Mouse (Mus musculus) urinary bladder, postnatal 4 days (tissue): ENCODE data around the gene Plxnb1.

Source experiments
- DNase-seq, 2 experiments: peaks; one replicate each; pipeline ENCODE4 v3.0.0; 2021 to 2022; ENCODE audit warnings: low spot score in 2 of 2

Gene Plxnb1

GRCm38 (mm10) chr9:109102541-109102940 is 7.4 kb downstream of the Plxnb1 start:
- DNase-seq = no peak

GRCm38 (mm10) chr9:109103250-109103649 is 8.1 kb downstream of the Plxnb1 start:
- no peak for DNase-seq

DNA sequence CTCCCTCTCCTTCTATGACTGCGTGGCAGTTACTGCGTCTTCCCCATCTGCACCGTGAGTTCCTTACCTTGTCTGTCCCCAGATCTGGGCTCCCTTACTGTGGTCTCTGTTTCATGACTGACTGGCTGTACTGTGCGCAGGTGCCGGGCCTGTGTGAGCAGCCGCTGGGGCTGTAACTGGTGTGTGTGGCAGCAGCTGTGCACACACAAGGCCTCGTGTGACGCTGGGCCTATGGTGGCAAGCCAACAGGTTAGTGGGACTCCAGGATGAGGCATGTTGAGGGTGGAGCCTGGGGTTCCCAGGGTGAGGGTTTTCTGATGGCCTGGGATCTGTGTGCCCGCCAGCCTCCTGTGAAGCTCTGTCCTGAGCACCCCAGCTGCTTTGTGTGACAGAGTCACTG is 8.9 kb downstream of the Plxnb1 start:
- DNase-seq = no peak

GRCm38 (mm10) chr9:109105011-109105410 is 9.8 kb downstream of the Plxnb1 start:
- no peak for DNase-seq

- DNase-seq = no peak
These were observed 10.5 kb downstream of the Plxnb1 start for GRCm38 (mm10) chr9:109105648-109106047.

- no peak for DNase-seq
These were observed 12.2 kb downstream of the Plxnb1 start for GRCm38 (mm10) chr9:109107341-109107740.

- DNase-seq = no peak
These were observed 15.1 kb downstream of the Plxnb1 start for GRCm38 (mm10) chr9:109110240-109110639.

GRCm38 (mm10) chr9:109111101-109111500 is 15.9 kb downstream of the Plxnb1 start:
- no peak for DNase-seq

GRCm38 (mm10) chr9:109111591-109111990 is 16.4 kb downstream of the Plxnb1 start:
- peak in 1 of 2 experiments; percentile 54 for DNase-seq

GRCm38 (mm10) chr9:109113331-109113730 is 18.1 kb downstream of the Plxnb1 start:
- DNase-seq = peak in 1 of 2 experiments; percentile 55

GRCm38 (mm10) chr9:109114276-109114675 is 19.1 kb downstream of the Plxnb1 start:
- DNase-seq = peak in 1 of 2 experiments; percentile 58

GRCm38 (mm10) chr9:109114871-109115270 is 19.7 kb downstream of the Plxnb1 start:
- peak in 1 of 2 experiments; percentile 56 for DNase-seq

DNA sequence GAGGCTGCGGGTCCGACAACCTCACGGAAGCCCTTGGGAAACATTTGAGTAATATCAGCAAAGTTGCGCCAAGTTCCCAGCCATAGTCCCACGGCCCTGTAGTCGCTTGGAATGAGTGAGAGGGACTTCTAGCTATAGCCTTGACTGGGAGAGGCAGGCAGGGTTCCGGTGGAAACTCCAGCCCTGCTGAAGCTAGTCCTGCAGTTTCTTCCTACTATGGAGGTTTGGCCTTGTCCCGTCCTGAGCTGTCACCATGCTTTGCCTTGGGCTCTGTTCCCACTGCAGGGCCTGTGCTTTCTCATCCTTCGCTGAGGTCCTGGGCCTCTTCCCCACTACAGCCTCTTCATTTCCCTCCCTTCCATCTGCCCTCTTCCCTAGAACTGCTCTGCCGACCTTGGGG is 21.0 kb downstream of the Plxnb1 start:
- DNase-seq = no peak

GRCm38 (mm10) chr9:109118106-109118505 is 22.9 kb downstream of the Plxnb1 start:
- peak in 1 of 2 experiments; percentile 17 for DNase-seq

DNA sequence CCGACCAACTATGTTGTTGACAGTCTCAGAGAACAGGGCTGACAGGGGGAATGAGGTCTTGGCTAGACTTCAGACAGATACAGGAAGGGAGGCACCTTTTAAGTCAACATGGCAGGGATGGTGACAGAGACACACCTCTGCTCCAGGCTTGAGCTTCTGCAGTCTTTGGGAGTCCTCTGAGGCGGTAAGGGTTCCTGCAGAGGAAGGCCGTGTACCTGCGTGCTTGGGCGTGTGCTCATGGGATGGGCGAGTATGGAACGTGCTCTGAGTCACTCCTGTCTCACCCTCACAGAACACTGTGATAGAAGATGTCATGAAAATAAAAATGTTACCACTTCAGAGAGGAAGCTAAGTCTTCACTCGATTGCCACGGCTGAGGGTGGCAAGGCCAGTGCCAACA is 24.4 kb downstream of the Plxnb1 start:
- DNase-seq = peak in 1 of 2 experiments; percentile 21

GRCm38 (mm10) chr9:109120956-109121355 is 25.8 kb downstream of the Plxnb1 start:
- no peak for DNase-seq

DNA sequence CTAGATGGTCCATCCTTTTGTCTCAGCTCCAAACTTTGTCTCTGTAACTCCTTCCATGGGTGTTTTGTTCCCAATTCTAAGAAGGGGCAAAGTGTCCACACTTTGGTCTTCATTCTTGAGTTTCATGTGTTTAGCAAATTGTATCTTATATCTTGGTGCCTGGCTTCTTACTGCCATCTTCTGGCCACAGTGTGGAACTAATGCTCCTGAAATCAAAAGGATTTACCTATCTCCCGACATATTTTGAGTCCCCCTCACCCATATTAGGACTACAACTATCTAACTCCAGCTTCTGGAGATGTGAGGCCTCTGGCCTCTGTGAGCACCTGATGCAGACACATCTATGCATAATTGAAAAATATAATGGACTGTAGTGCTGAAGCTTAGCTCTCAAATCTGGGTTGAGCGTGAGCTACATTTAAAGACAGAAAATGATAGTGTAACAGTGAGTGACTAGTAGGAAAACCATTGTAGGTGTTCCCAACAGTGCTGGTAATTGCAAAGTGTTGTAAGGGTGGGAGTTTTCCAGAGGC is 27.4 kb downstream of the Plxnb1 start:
- no peak for DNase-seq

DNA sequence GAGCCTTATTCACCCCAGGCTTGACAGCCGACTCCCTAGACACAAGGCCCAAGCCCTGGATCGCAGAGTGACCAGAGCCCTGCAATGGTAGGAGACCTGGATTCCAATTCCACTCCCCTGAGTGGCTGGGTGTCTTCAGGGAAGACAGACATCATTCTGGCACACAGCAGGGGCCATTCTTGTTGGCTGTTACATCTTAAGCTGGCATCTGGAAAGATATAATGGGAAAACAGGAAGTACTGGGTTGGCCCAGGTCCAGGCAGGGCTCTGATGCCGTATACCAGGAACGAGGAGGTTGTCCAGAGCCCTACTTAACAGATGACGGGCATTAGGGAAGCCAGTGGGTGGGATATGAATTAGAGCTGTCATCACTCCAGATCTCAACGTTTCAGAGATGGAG is 28.1 kb downstream of the Plxnb1 start:
- no peak for DNase-seq

DNA sequence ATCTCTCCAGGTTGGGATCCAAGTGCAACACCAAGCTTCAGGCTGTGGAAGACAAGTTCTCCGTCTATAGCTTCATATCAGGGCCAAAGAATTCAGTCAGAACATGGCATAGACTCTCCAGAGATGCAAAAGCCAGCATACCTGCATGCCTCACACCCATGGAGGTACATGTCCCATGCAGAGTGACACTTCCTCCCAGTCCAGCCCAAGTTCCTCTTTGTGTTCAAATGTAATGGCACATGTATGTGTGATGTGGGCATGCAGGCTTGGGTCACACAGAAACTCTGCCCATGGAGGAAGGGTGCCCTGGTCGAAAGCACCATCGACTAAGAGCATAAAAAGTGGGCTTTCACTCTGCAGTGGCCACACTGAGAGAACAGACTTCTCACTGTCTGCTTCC is 29.0 kb downstream of the Plxnb1 start:
- DNase-seq = no peak

GRCm38 (mm10) chr9:109125043-109125442 is 29.9 kb downstream of the Plxnb1 start:
- no peak for DNase-seq

DNA sequence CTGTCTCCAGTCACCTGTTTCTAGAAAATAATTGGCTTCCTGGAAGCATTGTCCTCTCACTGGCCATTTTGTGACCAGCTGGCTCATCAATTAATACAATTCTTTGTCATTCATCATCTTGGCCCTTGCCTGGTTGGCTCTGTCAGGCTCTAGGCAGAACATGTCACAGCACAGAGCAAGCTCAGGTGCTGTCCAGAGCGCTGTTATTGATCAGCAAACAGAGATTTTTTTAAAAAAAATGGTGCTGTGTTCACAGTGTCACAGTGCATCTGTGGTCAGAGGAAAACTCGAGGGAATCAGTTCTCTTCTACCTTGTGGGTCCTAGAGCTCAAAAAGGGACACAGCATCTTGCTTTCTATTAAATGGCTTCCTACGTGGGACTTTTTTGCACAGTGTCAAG is 30.3 kb downstream of the Plxnb1 start:
- no peak for DNase-seq

GRCm38 (mm10) chr9:109127076-109127475 is 31.9 kb downstream of the Plxnb1 start:
- DNase-seq = no peak

DNA sequence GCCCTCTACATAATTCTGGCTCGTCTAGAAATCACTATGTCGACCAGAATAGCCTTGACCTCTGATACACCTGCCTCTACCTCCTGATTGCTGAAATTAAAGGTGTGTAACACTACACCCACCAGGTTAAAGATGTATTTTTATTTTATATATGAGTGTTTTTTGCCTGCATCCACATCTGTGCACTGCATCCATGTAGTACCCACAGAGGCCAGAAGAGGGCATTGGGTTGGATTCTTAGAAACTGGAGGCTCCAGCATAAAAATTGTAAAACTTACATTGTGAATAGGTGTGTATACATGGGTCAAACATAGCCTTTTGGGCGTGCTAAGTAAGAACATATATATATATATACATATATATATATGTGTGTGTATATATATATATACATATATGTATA is 33.0 kb downstream of the Plxnb1 start:
- no peak for DNase-seq

GRCm38 (mm10) chr9:109130076-109130475 is 34.9 kb downstream of the Plxnb1 start:
- DNase-seq = no peak
